Mouse (Mus musculus) Patski (cell line): ENCODE data around the gene Rere. TPM values are rescaled to one million over a fixed set of nuclear protein-coding genes. Genes with fewer than 3 reads are reported as not detected.

ENCODE experiments used
- ATAC-seq: fragments of 100-300 bp; one replicate; pipeline ENCODE4 v1.8.0; 2021
- CTCF ChIA-PET: fragments of 350-600 bp; sonication (Branson Sonifier 250); formaldehyde crosslinking; loops from one replicate; lab custom pipeline; 2022; ENCODE audit warnings: inconsistent platforms; lab: Charles Lee
- POLR2A ChIA-PET: fragments of 350-600 bp; sonication (Branson Sonifier 250); formaldehyde crosslinking; loops from one replicate; lab custom pipeline; 2022; ENCODE audit warnings: antibody characterized with exemption, inconsistent platforms; lab: Charles Lee
- DNase-seq: peaks from one replicate; pipeline ENCODE4 v3.0.0-alpha.2; 2011; ENCODE audit warnings: low read depth, low spot score
- H3K27me3 ChIP-seq: fragments of 371-371 bp; one replicate; pipeline ENCODE4 v1.5.1; 2021
- CTCF ChIP-seq: fragments of 100-300 bp; IDR thresholded peaks from one replicate; pipeline ENCODE4 v1.5.1; 2021
- in situ Hi-C: fragments of 300-500 bp; cut with MboI; formaldehyde crosslinking; loops from 3 replicates; pipeline ENCODE4 v1.11.1; 2018; ENCODE audit warnings: low pct_unique_long_range_greater_than_20kb, mixed read lengths
- polyA plus RNA-seq: library from polyadenylated mRNA; unstranded; gene quantifications from one replicate; pipeline ENCODE4 v1.2.3, GENCODE M21; 2021

The Rere gene
- polyA plus RNA-seq, 1 experiment from 2014 or later = 155 TPM

DNA sequence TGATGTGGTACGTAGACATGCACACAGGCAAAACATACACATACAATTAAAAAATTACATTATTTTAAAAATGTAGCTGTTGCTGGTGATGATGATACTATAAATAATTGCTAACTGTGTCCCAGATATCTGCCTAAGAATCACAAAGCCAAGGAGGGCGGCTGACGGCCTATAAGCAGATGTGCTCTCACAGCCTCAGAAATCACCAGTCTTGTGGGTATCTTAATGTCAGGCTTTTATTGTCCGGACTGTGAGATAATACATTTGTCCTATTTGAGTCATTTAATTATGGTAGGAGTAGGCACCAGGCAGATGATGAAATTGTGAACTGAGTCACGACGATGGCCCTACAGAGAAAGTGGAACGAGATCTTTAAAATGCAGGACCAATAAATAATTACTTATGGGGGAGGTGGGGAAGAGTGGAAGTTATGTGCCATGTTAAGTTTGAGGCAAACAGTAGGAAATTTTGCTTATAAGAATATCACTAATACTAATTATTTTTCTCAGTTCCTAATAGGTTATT, 72.0 kb downstream of the Rere start:
- TF ChIP-seq CTCF = no peak
- ATAC-seq (no peak), DNase-seq (no peak)
- ChIA-PET CTCF (no interaction called here), POLR2A (interaction anchor here (0.6 kb wide), 1 partner anchor 15 kb away, joined by 3 read pairs; no protein-coding TSS in a partner anchor)
- no peaks in the 10 kb centered on the region for H3K27me3 ChIP-seq
- in situ Hi-C loops = loop anchor here (5.0 kb wide), 1 partner anchor 114 kb away; no protein-coding TSS in a partner anchor

GRCm38 (mm10) chr4:150355801-150356200, 74.4 kb downstream of the Rere start:
- POLR2A ChIA-PET = no interaction called here
- TF ChIP-seq CTCF = no peak

GRCm38 (mm10) chr4:150361986-150362691, 80.7 kb downstream of the Rere start:
- ATAC-seq (no peak), DNase-seq (no peak)
- CTCF ChIA-PET = interaction anchor here (1.0 kb wide), 1 partner anchor 13 kb away, joined by 5 read pairs; no protein-coding TSS in a partner anchor
- no peak for TF ChIP-seq CTCF
- in situ Hi-C loops = no loop called here
- H3K27me3 ChIP-seq = no peaks in the 10 kb centered on the region
- POLR2A ChIA-PET = no interaction called here

More at GRCm38 (mm10) chr4:150355801-150356200, 74.4 kb downstream of the Rere start:
- no peak for ATAC-seq
- no peak for DNase-seq
- CTCF ChIA-PET = interaction anchor here (1.1 to 1.9 kb wide), 2 partner anchors 8 to 113 kb away, joined by 3 to 5 read pairs; no protein-coding TSS in a partner anchor
- in situ Hi-C loops = no loop called here
- no peaks in the 10 kb centered on the region for H3K27me3 ChIP-seq

- ATAC-seq (no peak), DNase-seq (no peak)
- POLR2A ChIA-PET = no interaction called here
- in situ Hi-C loops = no loop called here
- TF ChIP-seq CTCF = no peak
- H3K27me3 ChIP-seq = no peaks in the 10 kb centered on the region
- CTCF ChIA-PET = no interaction called here
Measured at GRCm38 (mm10) chr4:150362858-150363257, 81.4 kb downstream of the Rere start.

DNA sequence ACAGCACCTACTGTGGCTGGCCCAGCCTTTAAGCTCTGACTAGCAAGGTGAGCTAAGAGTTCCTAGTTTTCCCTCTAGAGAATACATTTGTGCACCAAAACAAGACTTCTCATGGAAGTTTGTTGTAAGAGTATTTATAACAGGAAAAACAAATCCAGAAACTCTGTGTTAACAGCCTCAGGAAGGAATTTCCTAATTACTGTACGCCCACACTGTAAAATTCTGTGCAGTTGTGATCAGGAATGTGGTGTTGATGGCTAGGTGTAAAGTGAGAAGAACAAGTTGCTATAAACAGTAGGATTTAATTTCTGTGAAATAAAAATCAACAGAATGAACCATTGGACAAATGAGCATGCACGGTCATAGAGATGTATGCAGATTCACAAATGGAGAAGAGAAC, 83.3 kb downstream of the Rere start:
- no peak for ATAC-seq
- POLR2A ChIA-PET = no interaction called here

DNA sequence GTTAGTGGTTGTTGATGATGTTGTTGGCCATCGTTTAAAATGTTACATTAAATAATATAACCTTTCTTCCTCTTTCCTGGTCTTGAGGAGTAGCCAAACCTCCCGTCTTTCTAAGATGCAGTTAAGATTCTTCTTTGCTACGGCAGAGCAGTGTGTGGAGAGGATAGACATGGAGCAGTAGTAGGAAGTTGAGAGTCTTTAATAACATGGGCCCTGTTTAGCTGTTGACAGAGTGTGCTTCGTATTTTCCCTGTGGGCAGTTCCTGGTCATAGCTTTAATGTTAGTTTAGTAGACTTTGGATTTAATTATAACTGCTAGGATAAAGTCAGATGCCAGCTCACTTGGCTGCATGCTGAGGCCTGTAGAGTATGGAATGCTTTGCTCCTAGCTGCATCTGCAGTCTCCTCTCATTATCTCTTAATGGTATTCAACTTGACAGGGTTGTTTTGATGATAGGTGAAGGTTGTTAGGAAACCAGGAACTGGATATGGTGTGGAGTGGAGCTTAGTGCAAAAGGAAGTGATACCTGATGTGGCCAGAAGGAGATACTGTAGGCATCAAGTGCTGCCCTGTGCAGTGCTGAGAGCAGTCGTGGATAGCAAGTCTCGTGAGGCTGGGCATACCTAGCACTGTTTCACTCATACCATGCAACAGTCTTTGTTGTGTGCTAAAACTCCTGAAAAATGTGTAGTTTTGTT, 85.2 kb downstream of the Rere start:
- H3K27me3 ChIP-seq = no peaks in the 10 kb centered on the region
- peak; percentile 34 for TF ChIP-seq CTCF
- in situ Hi-C loops = no loop called here
- ChIA-PET CTCF (interaction anchor here (1.4 kb wide), 1 partner anchor 49 kb away, joined by 3 read pairs; no protein-coding TSS in a partner anchor), POLR2A (no interaction called here)
- ATAC-seq = no peak
- DNase-seq = no peak

More for the DNA sequence above, 83.3 kb downstream of the Rere start:
- H3K27me3 ChIP-seq = no peaks in the 10 kb centered on the region
- CTCF ChIA-PET = interaction anchor here (1.4 kb wide), 1 partner anchor 18 kb away, joined by 3 read pairs; no protein-coding TSS in a partner anchor
- no peak for DNase-seq
- in situ Hi-C loops = no loop called here
- TF ChIP-seq CTCF = no peak

DNA sequence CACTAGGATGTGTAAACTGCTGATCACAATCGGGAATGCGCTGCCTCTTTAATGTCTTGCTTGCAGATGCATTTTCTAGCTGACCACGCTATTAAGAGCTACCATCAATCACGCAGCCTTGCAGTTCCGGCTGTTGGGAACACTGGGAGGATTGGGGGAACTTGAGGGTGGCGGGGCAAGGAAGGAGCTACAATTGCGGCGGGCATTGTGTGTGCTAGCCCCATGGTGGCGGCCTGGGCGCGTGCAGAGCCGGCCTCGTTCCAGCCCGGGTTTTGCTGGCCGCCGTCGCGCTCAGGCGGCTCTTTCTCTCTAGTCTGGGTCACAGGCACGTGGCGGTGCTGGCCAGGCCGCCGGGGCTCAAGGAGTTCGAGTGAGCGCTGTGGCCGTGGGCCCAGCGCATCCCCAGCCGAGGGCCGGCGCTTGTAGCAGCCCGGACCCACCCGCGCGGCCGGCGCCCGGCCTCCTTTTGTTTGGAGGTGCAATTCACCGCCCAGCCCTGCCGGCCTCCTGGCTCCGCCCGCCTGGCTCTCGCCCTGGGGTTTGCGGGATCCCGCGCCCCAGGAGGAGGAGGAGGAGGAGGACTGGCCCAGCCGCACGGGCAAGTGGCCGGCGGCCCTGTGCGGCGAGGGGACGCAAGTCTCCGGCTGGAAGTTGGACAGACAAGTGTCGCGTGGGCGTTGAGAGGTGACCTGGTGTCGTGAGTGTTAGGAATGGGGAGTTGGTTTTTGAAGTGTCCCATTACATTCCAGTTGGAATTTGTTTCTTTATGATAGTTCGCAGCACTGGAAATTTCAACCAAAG, 90.3 kb downstream of the Rere start:
- no peak for TF ChIP-seq CTCF
- DNase-seq (no peak), ATAC-seq (peak; percentile 81)
- ChIA-PET POLR2A (no interaction called here), CTCF (interaction anchor here (0.5 to 1.9 kb wide), 2 partner anchors 9 to 45 kb away, joined by 3 to 7 read pairs; no protein-coding TSS in a partner anchor)
- in situ Hi-C loops = no loop called here
- no peaks in the 10 kb centered on the region for H3K27me3 ChIP-seq

- ATAC-seq (no peak), DNase-seq (no peak)
- TF ChIP-seq CTCF = no peak
- in situ Hi-C loops = no loop called here
- CTCF ChIA-PET = no interaction called here
- POLR2A ChIA-PET = interaction anchor here (0.7 kb wide), 1 partner anchor 204 kb away, joined by 3 read pairs; no protein-coding TSS in a partner anchor
- no peaks in the 10 kb centered on the region for H3K27me3 ChIP-seq
Measured at GRCm38 (mm10) chr4:150372631-150373041, 91.2 kb downstream of the Rere start.

DNA sequence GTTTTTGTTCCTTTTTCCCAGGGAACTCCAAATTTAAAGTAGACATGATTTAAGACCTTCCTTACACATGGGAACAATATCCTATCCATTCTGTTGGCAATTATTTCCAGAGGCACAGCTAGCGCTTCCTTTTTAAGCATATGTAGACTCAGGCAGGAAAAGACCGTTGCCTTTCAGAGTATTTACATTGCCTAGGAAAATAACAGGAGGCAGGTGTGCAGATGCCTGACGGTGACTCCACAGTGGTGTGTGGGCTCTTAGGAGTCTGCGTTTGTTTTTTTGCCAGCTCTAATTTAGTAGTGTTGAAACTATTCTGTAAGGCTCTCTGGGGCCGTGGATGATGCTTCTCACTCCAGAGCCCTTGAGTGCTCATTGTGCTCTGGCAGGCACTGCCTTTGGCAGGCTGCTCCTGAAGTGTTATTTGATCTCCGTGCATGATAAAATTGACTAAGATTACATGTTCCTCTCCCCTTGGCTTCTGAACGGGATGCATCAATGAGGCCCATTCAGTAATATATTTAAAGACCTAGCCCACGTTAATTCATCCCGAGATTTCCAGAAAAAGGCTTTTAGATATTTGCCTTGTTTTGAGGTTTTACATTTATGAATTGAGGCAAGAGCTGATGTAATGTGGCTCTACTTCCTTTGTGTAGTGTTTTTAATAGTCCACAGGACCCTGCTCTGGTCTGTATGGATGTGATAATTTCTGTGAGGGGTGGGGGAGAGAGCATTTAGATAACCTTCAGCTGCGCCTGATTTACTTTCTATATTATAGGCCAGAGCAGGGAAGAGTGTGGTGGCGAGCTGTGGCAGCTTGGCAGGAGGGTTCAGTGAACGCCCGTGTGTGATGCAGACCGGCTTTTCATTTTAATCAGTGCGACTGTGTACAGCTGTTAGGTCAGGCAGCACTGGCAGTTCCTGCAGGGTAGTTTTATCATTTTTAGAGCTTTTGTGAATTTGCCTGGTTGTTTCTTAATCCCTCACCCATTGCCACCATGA, 92.0 kb downstream of the Rere start:
- H3K27me3 ChIP-seq = no peaks in the 10 kb centered on the region
- ChIA-PET CTCF (no interaction called here), POLR2A (interaction anchor here (0.7 kb wide), 1 partner anchor 204 kb away, joined by 3 read pairs; no protein-coding TSS in a partner anchor)
- in situ Hi-C loops = no loop called here
- TF ChIP-seq CTCF = no peak
- no peak for DNase-seq
- ATAC-seq = no peak
